Mouse (Mus musculus): ENCODE data around the gene Sik3. TPM values are rescaled to one million over a fixed set of nuclear protein-coding genes. Genes with fewer than 3 reads are reported as not detected.

Gene Sik3
- polyA plus RNA-seq, 1 experiment from 2014 or later: 12.0 TPM

DNA sequence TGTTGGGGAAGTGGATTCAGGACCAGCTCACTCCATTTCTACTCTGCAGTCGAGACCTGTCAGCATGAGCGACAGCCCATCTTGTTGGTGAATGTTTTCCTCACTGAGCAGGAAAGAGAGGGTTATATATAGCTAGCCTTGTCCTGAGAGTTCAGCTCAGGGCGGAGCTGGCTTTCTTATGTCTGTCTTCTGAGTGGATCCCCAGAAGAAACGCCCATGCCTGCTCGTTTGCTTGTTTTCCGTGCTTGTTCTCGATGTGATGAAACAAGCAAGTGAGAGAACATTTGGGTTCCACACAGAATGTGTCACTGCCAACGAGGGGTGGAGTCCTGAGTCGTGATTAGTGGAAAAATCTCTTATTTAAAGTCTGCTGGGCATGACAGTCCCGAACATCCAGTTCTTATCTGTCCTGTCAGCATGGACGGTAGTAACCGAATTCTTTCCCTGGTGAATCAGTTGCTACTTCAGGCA is 184.1 kb downstream of the Sik3 start:
- Histone ChIP-seq H3K27me3 (no peaks in the 10 kb centered on the region), H3K36me3 (peaks cover 52% of the 10 kb centered on the region)

DNA sequence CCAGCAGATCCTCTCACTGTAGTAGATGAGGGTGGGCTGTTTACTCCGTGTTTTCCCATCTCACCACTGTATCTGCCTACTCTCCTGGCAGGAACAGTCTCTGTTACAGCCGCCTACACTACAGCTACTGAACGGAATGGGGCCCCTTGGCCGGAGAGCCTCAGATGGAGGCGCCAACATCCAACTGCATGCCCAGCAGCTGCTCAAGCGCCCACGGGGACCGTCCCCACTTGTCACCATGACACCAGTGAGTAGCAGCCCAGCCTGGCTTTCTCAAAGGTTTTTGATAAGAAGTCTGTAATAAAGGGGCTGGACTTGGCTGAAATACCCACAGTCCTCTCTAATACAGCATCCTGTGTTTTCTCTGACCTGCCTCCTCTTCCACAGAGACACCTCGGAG is 185.8 kb downstream of the Sik3 start:
- ATAC-seq (ENCODE audit: insufficient number of reproducible peaks, insufficient read depth, low FRiP score, low TSS enrichment): no peak
- H3K36me3 ChIP-seq: peaks cover 57% of the 10 kb centered on the region
- WGBS: 91% methylated on average over 9 of the region's 9 CpGs

More for the DNA sequence above, 184.1 kb downstream of the Sik3 start:
- H3K27ac ChIP-seq: no peak overlapping the region
- WGBS: 87% methylated on average over 12 of the region's 12 CpGs
- no peak for ATAC-seq (ENCODE audit: insufficient number of reproducible peaks, insufficient read depth, low FRiP score, low TSS enrichment)
- no peak overlapping the region for H3K4me2 ChIP-seq (replicated peaks)
- H3K4me3 ChIP-seq: no peak overlapping the region
- no peaks in the 10 kb centered on the region for H3K9me3 ChIP-seq
- H3K9ac ChIP-seq: no peak overlapping the region
- H3K4me1 ChIP-seq: no peaks in the 10 kb centered on the region

DNA sequence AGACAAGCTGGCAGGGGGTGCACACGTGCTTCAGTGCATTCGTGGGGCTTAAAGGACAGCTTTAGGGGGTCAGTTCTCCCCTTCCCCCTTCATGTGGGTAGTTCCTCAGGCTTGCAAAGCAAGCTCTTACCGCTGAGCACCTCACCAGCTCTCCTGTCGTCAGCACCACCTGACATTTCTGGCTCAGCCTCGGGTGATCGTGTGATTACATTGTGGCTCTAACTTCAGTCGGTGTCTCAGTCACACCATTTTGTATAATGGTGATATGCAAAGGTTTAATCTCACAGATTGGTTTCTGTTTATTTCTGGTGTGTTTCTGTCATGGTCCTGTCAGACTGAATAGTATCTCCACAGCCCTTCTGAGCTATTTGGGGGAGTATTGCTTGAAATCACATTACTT is 186.3 kb downstream of the Sik3 start:
- Histone ChIP-seq H3K4me2 (replicated peaks) (no peak overlapping the region), H3K4me3 (no peak overlapping the region), H3K27ac (no peak overlapping the region), H3K4me1 (no peaks in the 10 kb centered on the region), H3K9ac (no peak overlapping the region), H3K9me3 (no peaks in the 10 kb centered on the region), H3K27me3 (no peaks in the 10 kb centered on the region), H3K36me3 (peaks cover 58% of the 10 kb centered on the region)
- ATAC-seq (ENCODE audit: insufficient number of reproducible peaks, insufficient read depth, low FRiP score, low TSS enrichment): no peak
- WGBS: 91% methylated on average over 7 of the region's 7 CpGs

More for the DNA sequence above, 185.8 kb downstream of the Sik3 start:
- no peaks in the 10 kb centered on the region for H3K4me1 ChIP-seq
- no peaks in the 10 kb centered on the region for H3K27me3 ChIP-seq
- no peak overlapping the region for H3K4me3 ChIP-seq
- H3K9me3 ChIP-seq: no peaks in the 10 kb centered on the region
- H3K4me2 ChIP-seq (replicated peaks): no peak overlapping the region
- H3K27ac ChIP-seq: no peak overlapping the region
- H3K9ac ChIP-seq: no peak overlapping the region

DNA sequence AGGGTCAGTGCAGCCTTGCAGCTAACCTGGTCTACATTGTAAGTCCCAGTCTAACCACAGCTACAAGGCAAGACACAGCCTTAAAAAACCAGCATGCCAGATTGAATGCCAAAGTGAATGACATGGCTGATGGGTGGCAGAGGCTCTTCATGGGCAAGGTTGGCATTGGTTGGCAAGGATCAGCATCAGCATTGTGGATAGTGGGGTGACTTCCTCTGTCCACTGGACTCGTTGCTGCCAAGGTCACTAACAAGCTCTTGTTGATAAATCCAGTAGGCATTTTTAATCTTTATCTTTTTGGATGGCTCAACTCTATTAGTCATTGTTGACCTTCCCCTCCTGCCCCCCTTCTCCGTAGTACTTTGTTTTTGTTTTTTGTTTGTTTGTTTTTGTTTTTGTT is 187.0 kb downstream of the Sik3 start:
- Histone ChIP-seq H3K27ac (no peak overlapping the region), H3K4me1 (no peaks in the 10 kb centered on the region), H3K9ac (no peak overlapping the region), H3K4me2 (replicated peaks) (no peak overlapping the region), H3K36me3 (peaks cover 64% of the 10 kb centered on the region), H3K4me3 (no peak overlapping the region), H3K9me3 (no peaks in the 10 kb centered on the region), H3K27me3 (no peaks in the 10 kb centered on the region)
- ATAC-seq (ENCODE audit: insufficient number of reproducible peaks, insufficient read depth, low FRiP score, low TSS enrichment): no peak
- 83% methylated on average over 2 of the region's 2 CpGs for WGBS

DNA sequence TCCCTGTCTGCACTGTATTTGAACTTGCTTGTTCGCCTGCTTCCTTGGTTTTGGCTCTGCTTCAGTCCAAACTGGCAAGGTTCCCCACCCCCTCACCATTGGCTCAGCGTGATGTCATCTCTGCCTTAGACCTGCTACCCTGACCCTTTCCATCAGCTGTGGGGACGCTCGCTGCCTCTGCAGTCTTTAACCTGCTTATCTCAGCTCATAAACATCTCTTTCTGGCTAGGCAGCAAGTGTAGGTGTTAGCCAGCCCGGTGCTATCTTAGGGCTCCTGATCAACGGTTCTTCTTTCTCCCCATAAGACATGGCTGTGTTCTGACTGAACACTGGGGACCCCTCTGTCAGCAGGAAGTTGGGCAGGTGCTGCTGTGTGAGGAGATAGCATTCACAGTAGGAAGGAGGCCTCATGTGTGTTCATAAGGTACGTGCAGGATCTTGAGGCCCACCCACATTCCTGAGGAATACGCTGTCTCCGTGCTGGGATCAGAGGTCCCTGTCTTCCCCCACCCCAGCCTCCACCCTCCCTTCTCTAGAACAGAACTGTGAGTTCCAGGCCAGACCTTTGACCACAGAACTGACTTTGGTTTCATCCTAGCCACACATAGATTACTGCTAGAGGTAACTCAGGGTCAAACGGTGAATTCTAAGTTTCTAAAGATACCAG is 194.3 kb downstream of the Sik3 start:
- peaks cover 21% of the 10 kb centered on the region for H3K4me1 ChIP-seq
- no peak overlapping the region for H3K9ac ChIP-seq
- 0 out of 2 replicates have a peak overlapping the region, but pooled peaks have one; percentile 18 for H3K27ac ChIP-seq
- H3K36me3 ChIP-seq: peaks cover 45% of the 10 kb centered on the region
- ATAC-seq (ENCODE audit: insufficient number of reproducible peaks, insufficient read depth, low FRiP score, low TSS enrichment): no peak
- no peak overlapping the region for H3K4me3 ChIP-seq
- no peaks in the 10 kb centered on the region for H3K27me3 ChIP-seq
- 67% methylated on average over 10 of the region's 10 CpGs for WGBS
- H3K4me2 ChIP-seq (replicated peaks): no peak overlapping the region
- no peaks in the 10 kb centered on the region for H3K9me3 ChIP-seq

DNA sequence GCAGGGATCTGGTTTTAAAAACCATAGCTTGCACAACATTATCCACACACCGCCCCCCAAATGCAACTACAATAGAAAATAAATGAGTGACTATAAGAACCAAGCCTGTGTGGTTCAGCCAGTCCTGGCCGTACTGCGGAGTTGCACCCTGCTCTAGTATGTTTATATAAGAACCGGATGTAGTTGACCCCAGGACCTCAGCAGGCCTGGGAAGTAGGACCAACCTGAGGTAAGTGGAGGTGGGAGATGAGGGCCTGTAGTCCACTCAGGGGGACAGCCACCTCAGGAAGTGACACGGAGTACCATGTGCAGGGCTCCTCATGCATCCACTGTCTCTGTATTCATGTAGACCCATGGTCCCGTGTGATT is 194.9 kb downstream of the Sik3 start:
- Histone ChIP-seq H3K27ac (peak overlapping the region; percentile 18; the same call in 1 of the 2 replicates), H3K4me3 (no peak overlapping the region), H3K9ac (no peak overlapping the region), H3K27me3 (no peaks in the 10 kb centered on the region), H3K4me1 (peaks cover 21% of the 10 kb centered on the region), H3K9me3 (no peaks in the 10 kb centered on the region), H3K4me2 (replicated peaks) (no peak overlapping the region), H3K36me3 (peaks cover 47% of the 10 kb centered on the region)
- 61% methylated on average over 6 of the region's 6 CpGs for WGBS
- no peak for ATAC-seq (ENCODE audit: insufficient number of reproducible peaks, insufficient read depth, low FRiP score, low TSS enrichment)

DNA sequence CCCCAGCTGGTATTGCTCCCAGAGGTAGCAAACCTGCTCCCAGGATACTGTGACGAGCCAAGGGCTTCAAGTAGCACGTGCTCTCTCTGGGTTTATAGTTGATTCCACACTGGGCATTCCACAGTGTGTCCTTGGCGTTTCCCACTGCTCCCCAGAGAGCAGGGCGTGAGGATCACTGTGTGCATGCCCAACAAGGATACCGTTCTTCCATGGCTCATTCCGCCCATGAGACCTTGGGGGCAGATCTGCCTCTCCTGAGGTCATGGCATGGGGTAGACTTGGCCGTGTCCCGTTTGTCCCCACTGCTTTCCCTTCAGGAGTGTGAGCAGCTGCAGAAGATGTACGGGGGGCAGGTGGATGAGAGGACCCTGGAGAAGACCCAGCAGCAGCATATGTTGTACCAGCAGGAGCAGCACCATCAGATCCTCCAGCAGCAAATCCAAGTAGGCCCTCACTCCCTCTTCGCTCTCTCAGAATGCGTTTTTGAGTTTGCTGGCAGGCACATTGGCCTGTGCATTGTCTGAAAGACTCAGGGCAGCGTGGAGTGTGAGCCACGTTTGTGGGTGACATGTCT is 195.9 kb downstream of the Sik3 start:
- no peak overlapping the region for H3K4me3 ChIP-seq
- ATAC-seq (ENCODE audit: insufficient number of reproducible peaks, insufficient read depth, low FRiP score, low TSS enrichment): no peak
- H3K4me2 ChIP-seq (replicated peaks): no peak overlapping the region
- H3K36me3 ChIP-seq: peaks cover 56% of the 10 kb centered on the region
- peak overlapping the region; percentile 14; the same call in 1 of the 2 replicates for H3K27ac ChIP-seq
- peaks cover 21% of the 10 kb centered on the region for H3K4me1 ChIP-seq
- no peak overlapping the region for H3K9ac ChIP-seq
- no peaks in the 10 kb centered on the region for H3K27me3 ChIP-seq
- 58% methylated on average over 13 of the region's 13 CpGs for WGBS
- no peaks in the 10 kb centered on the region for H3K9me3 ChIP-seq

DNA sequence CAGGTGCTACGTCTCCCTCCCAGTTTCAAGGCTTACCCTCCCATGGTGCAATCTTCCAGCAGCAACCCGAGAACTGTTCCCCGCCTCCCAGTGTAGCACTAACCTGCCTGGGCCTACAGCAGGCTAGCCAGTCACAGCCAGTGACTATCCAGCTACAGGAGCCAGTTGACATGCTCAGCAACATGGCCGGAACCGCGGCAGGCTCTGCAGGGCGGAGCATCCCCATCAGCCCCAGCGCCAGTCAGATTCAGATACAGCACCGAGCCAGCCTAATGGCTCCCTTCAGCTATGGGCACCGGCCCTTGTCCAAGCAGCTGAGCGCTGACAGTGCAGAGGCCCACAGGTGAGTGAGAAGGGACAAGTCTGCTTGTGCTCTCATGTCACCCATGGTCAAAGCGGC is 197.9 kb downstream of the Sik3 start:
- Histone ChIP-seq H3K9ac (no peak overlapping the region), H3K27me3 (no peaks in the 10 kb centered on the region), H3K4me3 (no peak overlapping the region), H3K4me1 (peaks cover 21% of the 10 kb centered on the region), H3K9me3 (no peaks in the 10 kb centered on the region), H3K4me2 (replicated peaks) (no peak overlapping the region), H3K36me3 (peaks cover 55% of the 10 kb centered on the region), H3K27ac (no peak overlapping the region)
- 92% methylated on average over 12 of the region's 12 CpGs for whole genome bisulfite sequencing
- no peak for ATAC-seq (ENCODE audit: insufficient number of reproducible peaks, insufficient read depth, low FRiP score, low TSS enrichment)

DNA sequence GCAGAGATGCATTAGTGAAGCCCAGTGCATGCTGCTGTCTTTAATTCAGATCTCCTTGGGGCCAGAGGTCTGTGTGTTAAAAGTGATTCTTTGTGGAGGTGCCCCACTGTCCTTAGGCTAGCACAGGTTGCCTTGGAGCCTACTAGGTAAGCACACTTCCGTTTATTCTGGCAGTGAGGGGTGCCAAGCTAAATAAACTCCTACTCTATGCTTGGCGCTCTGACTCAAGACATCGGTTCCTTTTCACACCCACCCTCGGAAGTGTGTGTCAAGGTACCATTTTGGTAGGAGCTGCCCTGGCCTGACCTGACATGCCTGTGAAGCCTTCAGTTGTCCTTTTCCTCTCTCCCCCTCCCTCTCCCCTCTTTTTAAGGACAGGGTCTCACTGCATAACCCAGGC is 201.7 kb downstream of the Sik3 start:
- no peak overlapping the region for H3K9ac ChIP-seq
- 78% methylated on average over 4 of the region's 4 CpGs for WGBS
- H3K27ac ChIP-seq: no peak overlapping the region
- peaks cover 56% of the 10 kb centered on the region for H3K36me3 ChIP-seq
- H3K4me3 ChIP-seq: no peak overlapping the region
- no peak for ATAC-seq (ENCODE audit: insufficient number of reproducible peaks, insufficient read depth, low FRiP score, low TSS enrichment)
- H3K27me3 ChIP-seq: no peaks in the 10 kb centered on the region
- no peaks in the 10 kb centered on the region for H3K4me1 ChIP-seq
- no peaks in the 10 kb centered on the region for H3K9me3 ChIP-seq
- H3K4me2 ChIP-seq (replicated peaks): no peak overlapping the region

DNA sequence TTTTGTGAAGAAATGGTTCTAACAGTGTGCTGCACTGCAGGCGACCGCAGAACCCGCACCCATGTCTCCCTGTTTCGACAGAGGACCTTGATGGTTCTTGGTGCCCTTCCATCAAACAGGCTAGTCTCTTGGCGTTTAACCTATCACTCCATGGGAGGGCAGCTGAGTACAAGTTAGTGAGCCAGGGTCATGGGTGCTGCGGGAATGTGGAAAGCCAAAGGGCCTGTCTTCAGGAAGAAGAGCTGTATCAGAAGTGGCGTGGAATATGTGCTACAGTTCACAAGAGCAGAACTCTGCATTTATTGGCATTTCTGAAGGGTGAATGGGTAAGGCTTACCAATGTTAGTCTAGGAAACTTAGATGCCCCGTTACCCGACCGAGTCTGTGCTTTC is 202.3 kb downstream of the Sik3 start:
- Histone ChIP-seq H3K9ac (no peak overlapping the region), H3K4me1 (no peaks in the 10 kb centered on the region), H3K27ac (no peak overlapping the region), H3K27me3 (no peaks in the 10 kb centered on the region), H3K36me3 (peaks cover 55% of the 10 kb centered on the region), H3K9me3 (no peaks in the 10 kb centered on the region), H3K4me3 (no peak overlapping the region), H3K4me2 (replicated peaks) (no peak overlapping the region)
- WGBS: 92% methylated on average over 10 of the region's 10 CpGs
- ATAC-seq (ENCODE audit: insufficient number of reproducible peaks, insufficient read depth, low FRiP score, low TSS enrichment): no peak

DNA sequence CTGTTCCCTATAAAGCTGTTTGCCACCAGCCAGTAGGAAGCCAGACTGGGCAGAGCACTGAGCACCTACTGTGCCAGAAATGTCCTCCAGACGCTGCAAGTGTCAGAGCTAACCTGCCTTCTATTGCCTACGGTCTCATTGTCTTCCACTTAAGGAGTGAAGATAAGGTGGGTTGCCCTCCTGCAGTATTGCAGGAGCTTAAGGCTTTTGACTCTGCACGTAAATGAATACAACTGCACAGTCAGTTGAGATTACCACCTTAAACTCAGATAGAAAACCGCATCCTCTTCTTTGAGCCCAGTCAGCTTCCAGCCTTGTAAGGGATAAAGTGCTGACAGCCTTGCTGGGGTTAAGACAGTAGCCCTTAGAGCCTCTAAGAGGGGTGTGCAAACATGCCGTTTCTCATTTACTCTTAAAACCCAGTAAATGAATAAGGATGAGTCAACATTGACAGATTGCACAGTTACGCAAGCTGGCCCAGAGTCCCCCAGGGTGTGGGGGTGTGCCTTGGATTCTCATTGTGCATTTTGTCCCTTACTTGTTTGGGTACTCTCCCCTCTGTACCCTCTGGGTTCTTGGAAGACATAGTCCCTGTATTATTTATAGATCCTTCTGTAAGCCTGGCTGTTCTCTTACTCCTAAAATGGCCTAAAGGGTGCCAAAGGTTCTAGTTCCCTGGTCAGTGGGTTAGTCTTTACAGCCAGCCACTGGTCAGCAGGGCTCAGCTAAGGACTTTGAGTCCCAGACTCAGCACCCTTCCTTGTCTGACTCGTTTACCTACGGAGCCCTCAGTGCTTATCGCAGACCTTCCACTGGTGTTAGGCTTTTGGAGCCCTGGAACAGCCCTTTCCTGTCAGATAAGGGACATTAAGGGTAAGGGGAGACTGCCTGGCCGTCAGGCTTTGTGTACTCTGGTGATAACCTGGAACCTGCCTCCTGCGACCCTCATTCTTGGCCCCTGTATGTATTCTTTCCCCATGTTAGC is 203.0 kb downstream of the Sik3 start:
- WGBS: 88% methylated on average over 11 of the region's 11 CpGs
- Histone ChIP-seq H3K9ac (no peak overlapping the region), H3K27me3 (no peaks in the 10 kb centered on the region), H3K9me3 (no peaks in the 10 kb centered on the region), H3K4me3 (no peak overlapping the region), H3K36me3 (peaks cover 55% of the 10 kb centered on the region), H3K4me1 (no peaks in the 10 kb centered on the region), H3K4me2 (replicated peaks) (no peak overlapping the region), H3K27ac (no peak overlapping the region)
- ATAC-seq (ENCODE audit: insufficient number of reproducible peaks, insufficient read depth, low FRiP score, low TSS enrichment): no peak
